Comparison of ENCODE assay signal across 8 mouse cellular contexts in the genomic region with DNA sequence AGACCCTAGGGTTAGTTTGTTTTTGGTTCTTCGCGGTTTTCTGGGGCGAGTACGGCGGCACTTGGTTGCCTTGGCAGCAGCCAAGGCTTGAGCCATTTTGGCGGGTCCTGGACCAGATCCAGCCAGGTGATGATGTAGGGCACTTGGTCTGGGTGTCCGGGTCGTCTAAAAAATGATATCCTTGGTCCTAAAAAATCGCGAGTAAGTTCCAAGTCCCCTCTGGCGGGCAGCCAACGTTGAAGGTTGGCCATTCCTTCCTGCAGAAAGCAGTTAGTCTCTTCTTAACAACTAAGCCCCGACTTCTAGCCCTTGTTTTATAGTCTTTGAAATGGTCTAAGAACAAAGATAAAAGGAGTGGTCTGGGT. TPM values are rescaled to one million over a fixed set of nuclear protein-coding genes. Genes with fewer than 3 reads are reported as not detected.
DNase-seq lines count a peak whose midpoint lies in the region; ATAC-seq lines count a peak whose summit lies in the region.

No protein-coding gene starts in this region.

- H3K4me2 ChIP-seq in forebrain, embryonic 14.5 days (ENCODE audit: low read length), result peak overlapping the region; percentile 50
- peak overlapping the region; percentile 87 for H3K4me2 ChIP-seq in intestine, embryonic 16.5 days (ENCODE audit: low read depth, low read length)

- peaks cover 8% of the 10 kb centered on the region for H3K4me1 ChIP-seq in forebrain, embryonic 14.5 days (ENCODE audit: control insufficient read depth, insufficient read depth, low read length)
- H3K4me1 ChIP-seq in intestine, embryonic 16.5 days (ENCODE audit: control insufficient read depth, insufficient read depth, low read length), result no peaks in the 10 kb centered on the region

- WGBS in forebrain, embryonic 14.5 days, result 36% methylated on average over 13 of the region's 13 CpGs
- WGBS in intestine, embryonic 16.5 days, result 57% methylated on average over 13 of the region's 13 CpGs
- 75% methylated on average over 13 of the region's 13 CpGs for WGBS in macrophage (ENCODE audit: missing documents)

- H3K9me3 ChIP-seq in forebrain, embryonic 14.5 days (replicated peaks; ENCODE audit: control insufficient read depth, low read length), result peaks cover 9% of the 10 kb centered on the region; the same call in 1 of the 2 replicates
- peaks cover 33% of the 10 kb centered on the region for H3K9me3 ChIP-seq in intestine, embryonic 16.5 days (ENCODE audit: control insufficient read depth, low read length)

- 0 out of 2 replicates have a peak overlapping the region, but pooled peaks have one; percentile 86 for H3K27ac ChIP-seq in forebrain, embryonic 14.5 days (ENCODE audit: low read depth, low read length)
- H3K27ac ChIP-seq in intestine, embryonic 16.5 days (ENCODE audit: low read length), result peak overlapping the region; percentile 67; the same call in 1 of the 2 replicates
- H3K27ac ChIP-seq in macrophage, result peak overlapping the region; percentile 82

- DNase-seq in gastrocnemius, postnatal 10 days, result peak; percentile 56
- no peak for DNase-seq in gastrocnemius, postnatal 25 days
- DNase-seq in ZHBTc4 (ENCODE audit: low read depth, low spot score), result peak; percentile 59
- peak; percentile 46 for DNase-seq in forebrain, embryonic 14.5 days (ENCODE audit: low spot score)
- no peak for DNase-seq in left cerebral cortex, adult 8-10 months (ENCODE audit: low spot score in 2 of 2)
- no peak for DNase-seq in thymus, adult 18-20 months

- no peaks in the 10 kb centered on the region for H3K79me2 ChIP-seq in macrophage (ENCODE audit: inconsistent target)

- 0 out of 2 replicates have a peak, but pooled peaks cover 6% of the 10 kb centered on the region for H3K36me3 ChIP-seq in forebrain, embryonic 14.5 days (ENCODE audit: control insufficient read depth, insufficient read depth, low read length)
- H3K36me3 ChIP-seq in intestine, embryonic 16.5 days (ENCODE audit: control insufficient read depth, insufficient read depth, low read length), result peaks cover 9% of the 10 kb centered on the region
- H3K36me3 ChIP-seq in macrophage (ENCODE audit: inconsistent target), result peaks cover 34% of the 10 kb centered on the region

- peak overlapping the region; percentile 75 for H3K9ac ChIP-seq in forebrain, embryonic 14.5 days (ENCODE audit: low read length)
- peak overlapping the region; percentile 72; the same call in 1 of the 2 replicates for H3K9ac ChIP-seq in intestine, embryonic 16.5 days (ENCODE audit: low read depth, low read length)

- H3K4me3 ChIP-seq in forebrain, embryonic 14.5 days (ENCODE audit: low read depth, low read length), result peak overlapping the region; percentile 45
- H3K4me3 ChIP-seq in intestine, embryonic 16.5 days (ENCODE audit: low read length), result peak overlapping the region; percentile 55
- H3K4me3 ChIP-seq in macrophage (ENCODE audit: inconsistent target), result peak overlapping the region; percentile 50

- H3K27me3 ChIP-seq in forebrain, embryonic 14.5 days (replicated peaks; ENCODE audit: control insufficient read depth, insufficient read depth, low read length), result no peaks in the 10 kb centered on the region
- H3K27me3 ChIP-seq in intestine, embryonic 16.5 days (replicated peaks; ENCODE audit: control insufficient read depth, insufficient read depth, low read length), result no peaks in the 10 kb centered on the region

- no peak for ATAC-seq in forebrain, embryonic 14.5 days
- no peak for ATAC-seq in intestine, embryonic 16.5 days

RNA-seq across cellular contexts. Expression of gene Ccdc115, which starts 7.1 kb away (rescaled TPM):
- 10 to 100 TPM; 15.2 to 15.4 TPM for total RNA-seq in gastrocnemius, postnatal 10 days (2021)
- 10 to 100 TPM; 10.2 to 10.8 TPM for total RNA-seq in gastrocnemius, postnatal 25 days (2021)
- 69.8 and 70.3 TPM in 2 replicates for polyA plus RNA-seq in forebrain, embryonic 14.5 days (2014; fragmentation: Nextera tagmentation; extraction: Ambion mirVana)
- 63.3 and 66.4 TPM in 2 replicates for polyA plus RNA-seq in intestine, embryonic 16.5 days (2015; fragmentation: Nextera tagmentation; extraction: Ambion mirVana)
- 10 to 100 TPM in 17 of 26 experiments, 1 to 10 TPM in 9; 3.7 to 37.4 (median 15.7) TPM for total RNA-seq in macrophage (2018; cell fraction: chromatin; rRNA removed)
- 10 to 100 TPM; 16.6 to 50.3 (median 38.0) TPM for total RNA-seq in macrophage (2018; cell fraction: cytosol; rRNA removed)
- total RNA-seq in macrophage (2018; cell fraction: nucleus; rRNA removed), result 10 to 100 TPM in 22 of 26 experiments, 1 to 10 TPM in 4; 8.3 to 41.2 (median 16.2) TPM
- 47.2 to 87.1 TPM (median 69.5 TPM) in 3 replicates for polyA plus RNA-seq in macrophage (2018)
- total RNA-seq in left cerebral cortex, adult 8-10 months (2022), result 10 to 100 TPM; 15.5 to 19.7 (median 17.9) TPM

RNA-seq across cellular contexts. Expression of gene Imp4, which starts 7.3 kb away (rescaled TPM):
- total RNA-seq in gastrocnemius, postnatal 10 days (2021), result 10 to 100 TPM; 19.0 to 20.6 TPM
- 10 to 100 TPM; 12.6 to 14.4 TPM for total RNA-seq in gastrocnemius, postnatal 25 days (2021)
- polyA plus RNA-seq in forebrain, embryonic 14.5 days (2014; fragmentation: Nextera tagmentation; extraction: Ambion mirVana), result 68.5 and 69.1 TPM in 2 replicates
- 112 and 122 TPM in 2 replicates for polyA plus RNA-seq in intestine, embryonic 16.5 days (2015; fragmentation: Nextera tagmentation; extraction: Ambion mirVana)
- 10 to 100 TPM in 23 of 26 experiments, 1 to 10 TPM in 3; 8.6 to 34.8 (median 20.0) TPM for total RNA-seq in macrophage (2018; cell fraction: chromatin; rRNA removed)
- 10 to 100 TPM; 19.7 to 39.7 (median 30.6) TPM for total RNA-seq in macrophage (2018; cell fraction: cytosol; rRNA removed)
- 10 to 100 TPM; 12.2 to 31.7 (median 17.3) TPM for total RNA-seq in macrophage (2018; cell fraction: nucleus; rRNA removed)
- polyA plus RNA-seq in macrophage (2018), result 28.5 to 54.8 TPM (median 40.6 TPM) in 3 replicates
- 10 to 100 TPM; 29.7 to 36.0 (median 33.1) TPM for total RNA-seq in left cerebral cortex, adult 8-10 months (2022)

RNA-seq across cellular contexts. Expression of gene Ptpn18, which starts 27.2 kb away (rescaled TPM):
- total RNA-seq in gastrocnemius, postnatal 10 days (2021), result 1 to 10 TPM; 4.3 to 8.6 TPM
- total RNA-seq in gastrocnemius, postnatal 25 days (2021), result 1 to 10 TPM; 2.1 to 2.3 TPM
- polyA plus RNA-seq in forebrain, embryonic 14.5 days (2014; fragmentation: Nextera tagmentation; extraction: Ambion mirVana), result 7.1 TPM in 2 replicates
- polyA plus RNA-seq in intestine, embryonic 16.5 days (2015; fragmentation: Nextera tagmentation; extraction: Ambion mirVana), result 33.4 and 33.8 TPM in 2 replicates
- 100 to 1,000 TPM in 1 of 26 experiments, 10 to 100 TPM in 19, 1 to 10 TPM in 6; 5.1 to 103 (median 27.0) TPM for total RNA-seq in macrophage (2018; cell fraction: chromatin; rRNA removed)
- 100 to 1,000 TPM; 104 to 196 (median 155) TPM for total RNA-seq in macrophage (2018; cell fraction: cytosol; rRNA removed)
- total RNA-seq in macrophage (2018; cell fraction: nucleus; rRNA removed), result 10 to 100 TPM; 15.2 to 72.0 (median 34.0) TPM
- 43.6 to 172 TPM (median 169 TPM) in 3 replicates for polyA plus RNA-seq in macrophage (2018)
- total RNA-seq in left cerebral cortex, adult 8-10 months (2022), result 10 to 100 TPM in 2 of 4 experiments, 1 to 10 TPM in 2; 3.4 to 11.1 (median 7.3) TPM

Comparison
In these comparisons a context has a peak if more than half of its experiments do, and no peak if none do; other contexts are left out.
1. DNase-seq: peak in gastrocnemius, postnatal 10 days (single experiment), ZHBTc4 (single experiment) and forebrain, embryonic 14.5 days (single experiment); none in gastrocnemius, postnatal 25 days (single experiment), left cerebral cortex, adult 8-10 months (0 of 2) and thymus, adult 18-20 months (0 of 2).
2. Peak in every context shown above with its lines, with median percentiles within 50 percentile points of each other: H3K27ac ChIP-seq and H3K4me3 ChIP-seq.